Mouse (Mus musculus) ES-CJ7 (cell line): ENCODE results near the gene Glis1.

Experiments used
- DNase-seq: peaks from one replicate; pipeline ENCODE4 v3.0.0; 2011; ENCODE audit warnings: low read depth, low spot score

Glis1 gene

GRCm38 (mm10) chr4:107515626-107516025 lies 81.2 kb downstream of the Glis1 start:
- DNase-seq = no peak

- DNase-seq = no peak
Observed at GRCm38 (mm10) chr4:107518766-107519165, 84.4 kb downstream of the Glis1 start.

GRCm38 (mm10) chr4:107520071-107520470 lies 85.7 kb downstream of the Glis1 start:
- no peak for DNase-seq

GRCm38 (mm10) chr4:107520816-107521215 lies 86.4 kb downstream of the Glis1 start:
- no peak for DNase-seq

GRCm38 (mm10) chr4:107523607-107524151 lies 89.3 kb downstream of the Glis1 start:
- DNase-seq = no peak

GRCm38 (mm10) chr4:107535126-107535525 lies 100.7 kb downstream of the Glis1 start:
- DNase-seq = no peak

- DNase-seq = no peak
Observed at GRCm38 (mm10) chr4:107538116-107538515, 103.7 kb downstream of the Glis1 start.

GRCm38 (mm10) chr4:107538561-107538960 lies 104.2 kb downstream of the Glis1 start:
- no peak for DNase-seq

- DNase-seq = no peak
Observed at GRCm38 (mm10) chr4:107539021-107539420, 104.6 kb downstream of the Glis1 start.

- DNase-seq = no peak
Observed at GRCm38 (mm10) chr4:107541821-107542220, 107.4 kb downstream of the Glis1 start.

- no peak for DNase-seq
Observed at GRCm38 (mm10) chr4:107544843-107545242, 110.5 kb downstream of the Glis1 start.

GRCm38 (mm10) chr4:107545726-107546125 lies 111.3 kb downstream of the Glis1 start:
- DNase-seq = no peak

- DNase-seq = no peak
Observed at GRCm38 (mm10) chr4:107546525-107546924, 112.1 kb downstream of the Glis1 start.

- DNase-seq = no peak
Observed at GRCm38 (mm10) chr4:107550096-107550495, 115.7 kb downstream of the Glis1 start.

GRCm38 (mm10) chr4:107550546-107550945 lies 116.2 kb downstream of the Glis1 start:
- DNase-seq = no peak

- DNase-seq = no peak
Observed at GRCm38 (mm10) chr4:107552696-107553095, 118.3 kb downstream of the Glis1 start.

- no peak for DNase-seq
Observed at GRCm38 (mm10) chr4:107553774-107554173, 119.4 kb downstream of the Glis1 start.

- DNase-seq = no peak
Observed at GRCm38 (mm10) chr4:107558801-107559200, 124.4 kb downstream of the Glis1 start.

- DNase-seq = no peak
Observed at GRCm38 (mm10) chr4:107561056-107561455, 126.7 kb downstream of the Glis1 start.

- DNase-seq = no peak
Observed at GRCm38 (mm10) chr4:107568159-107568558, 133.8 kb downstream of the Glis1 start.

GRCm38 (mm10) chr4:107568881-107569443 lies 134.6 kb downstream of the Glis1 start:
- DNase-seq = no peak

- DNase-seq = no peak
Observed at GRCm38 (mm10) chr4:107570329-107571014, 136.1 kb downstream of the Glis1 start.

- DNase-seq = no peak
Observed at GRCm38 (mm10) chr4:107575781-107576180, 141.4 kb downstream of the Glis1 start.
